Mouse (Mus musculus) olfactory bulb, adult 2 months (tissue): ENCODE measurements around the gene Pan2.

ENCODE experiments used
- CTCF ChIP-seq: fragments of 200-500 bp; IDR thresholded peaks from 2 replicates; pipeline ENCODE4 v1.5.1; 2012; ENCODE audit warnings: low read depth, mild to moderate bottlenecking, low read length, moderate library complexity; ENCODE audit not compliant: insufficient read depth
- POLR2A ChIP-seq: fragments of 200-500 bp; IDR thresholded peaks from 2 replicates; pipeline ENCODE4 v1.6.1; 2012; ENCODE audit warnings: mild to moderate bottlenecking, low read depth, low read length, moderate library complexity; ENCODE audit not compliant: insufficient read depth

DNA sequence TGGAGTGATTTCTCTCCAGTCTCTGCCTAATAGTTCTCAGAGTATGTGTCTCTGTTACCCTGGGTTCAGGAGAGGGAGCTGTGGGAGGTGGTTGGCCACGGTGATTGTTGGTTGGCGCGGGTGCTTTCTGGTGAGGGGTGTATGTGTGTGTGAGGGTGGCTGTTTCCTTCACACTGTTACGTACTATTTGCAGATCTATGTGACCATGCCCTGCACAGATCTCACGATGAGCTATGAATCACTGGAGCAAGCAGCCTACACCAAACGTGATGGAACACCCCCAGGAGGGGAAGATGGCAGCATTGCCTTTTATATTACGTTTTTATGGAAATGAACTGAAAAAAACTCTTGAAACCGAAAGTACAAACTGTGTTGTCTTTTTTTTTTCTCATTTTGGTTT, 23.7 kb downstream of the Pan2 start:
- TF ChIP-seq CTCF (no peak), POLR2A (no peak)
